Mouse (Mus musculus): Measurements from ENCODE around the gene Eml2. TPM values are rescaled to one million over a fixed set of nuclear protein-coding genes. Genes with fewer than 3 reads are reported as not detected.

Eml2 gene
- 31.6 TPM for polyA plus RNA-seq (2017; shearing (Covaris generic))

GRCm38 (mm10) chr7:19175708-19176515 lies at the start of gene Eml2:
TSS of gene Eml2 (plus strand) at chr7:19176421.

GRCm38 (mm10) chr7:19148875-19149541 lies 27.2 kb upstream of the Eml2 start, which contains the start of gene Qpctl:
TSS of gene Qpctl (minus strand) at chr7:19149291.

GRCm38 (mm10) chr7:19149626-19150025 lies 26.6 kb upstream of the Eml2 start, which contains the start of gene Snrpd2:
TSS of gene Snrpd2 (plus strand) at chr7:19149722.

GRCm38 (mm10) chr7:19165656-19166423 lies 10.4 kb upstream of the Eml2 start, which contains the start of gene Gipr:
TSS of gene Gipr (minus strand) at chr7:19166127.

GRCm38 (mm10) chr7:19211996-19212755 lies 36.0 kb downstream of the Eml2 start, which contains the start of gene Gpr4:
TSS of gene Gpr4 (plus strand) at chr7:19212538.

GRCm38 (mm10) chr7:19227883-19228792 lies 51.9 kb downstream of the Eml2 start, which contains the start of gene Opa3:
TSS of gene Opa3 (plus strand) at chr7:19228334.

Other genes with a start within 250 kb of the Eml2 start
- gene Nanos2, start 189.0 kb upstream of the Eml2 start, polyA plus RNA-seq (2017; shearing (Covaris generic)), result not detected
- gene Mypop, start 185.2 kb upstream of the Eml2 start, polyA plus RNA-seq (2017; shearing (Covaris generic)), result 3.5 TPM
- 4.6 TPM for gene Irf2bp1, start 172.4 kb upstream of the Eml2 start, polyA plus RNA-seq (2017; shearing (Covaris generic))
- not detected for gene Foxa3, start 152.9 kb upstream of the Eml2 start, polyA plus RNA-seq (2017; shearing (Covaris generic))
- gene Sympk, start 152.0 kb upstream of the Eml2 start, polyA plus RNA-seq (2017; shearing (Covaris generic)), result 23.2 TPM
- gene Rsph6a, start 121.7 kb upstream of the Eml2 start, polyA plus RNA-seq (2017; shearing (Covaris generic)), result not detected
- 0.22 TPM for gene Dmwd, start 100.2 kb upstream of the Eml2 start, polyA plus RNA-seq (2017; shearing (Covaris generic))
- 1.0 TPM for gene Dmpk, start 92.6 kb upstream of the Eml2 start, polyA plus RNA-seq (2017; shearing (Covaris generic))
- gene Six5, start 81.8 kb upstream of the Eml2 start, polyA plus RNA-seq (2017; shearing (Covaris generic)), result 0.39 TPM
- gene Gm4969, start 58.1 kb upstream of the Eml2 start, polyA plus RNA-seq (2017; shearing (Covaris generic)), result not detected
- 27.9 TPM for gene Fbxo46, start 56.6 kb upstream of the Eml2 start, polyA plus RNA-seq (2017; shearing (Covaris generic))
- gene Qpctl, start 27.1 kb upstream of the Eml2 start, polyA plus RNA-seq (2017; shearing (Covaris generic)), result 9.7 TPM
- 51.3 TPM for gene Snrpd2, start 26.7 kb upstream of the Eml2 start, polyA plus RNA-seq (2017; shearing (Covaris generic))
- not detected for gene Gipr, start 10.3 kb upstream of the Eml2 start, polyA plus RNA-seq (2017; shearing (Covaris generic))
- 0.16 TPM for gene Gpr4, start 36.1 kb downstream of the Eml2 start, polyA plus RNA-seq (2017; shearing (Covaris generic))
- gene Opa3, start 51.9 kb downstream of the Eml2 start, polyA plus RNA-seq (2017; shearing (Covaris generic)), result 25.4 TPM
- gene Vasp, start 95.4 kb downstream of the Eml2 start, polyA plus RNA-seq (2017; shearing (Covaris generic)), result 333 TPM
- 2.8 TPM for gene Ppm1n, start 103.6 kb downstream of the Eml2 start, polyA plus RNA-seq (2017; shearing (Covaris generic))
- gene Rtn2, start 106.2 kb downstream of the Eml2 start, polyA plus RNA-seq (2017; shearing (Covaris generic)), result not detected
- gene Fosb, start 133.6 kb downstream of the Eml2 start, polyA plus RNA-seq (2017; shearing (Covaris generic)), result 0.78 TPM
- 86.2 TPM for gene Ercc1, start 168.4 kb downstream of the Eml2 start, polyA plus RNA-seq (2017; shearing (Covaris generic))
- 13.9 TPM for gene Cd3eap, start 183.1 kb downstream of the Eml2 start, polyA plus RNA-seq (2017; shearing (Covaris generic))
- gene Ppp1r13l, start 183.3 kb downstream of the Eml2 start, polyA plus RNA-seq (2017; shearing (Covaris generic)), result 0.20 TPM
- 9.9 TPM for gene Ercc2, start 205.6 kb downstream of the Eml2 start, polyA plus RNA-seq (2017; shearing (Covaris generic))
- 17.0 TPM for gene Klc3, start 227.7 kb downstream of the Eml2 start, polyA plus RNA-seq (2017; shearing (Covaris generic))
- gene Ckm, start 228.4 kb downstream of the Eml2 start, polyA plus RNA-seq (2017; shearing (Covaris generic)), result not detected